Mouse (Mus musculus): ENCODE data around the gene Exoc4. TPM values are rescaled to one million over a fixed set of nuclear protein-coding genes. Genes with fewer than 3 reads are reported as not detected.

Exoc4 gene
- polyA plus RNA-seq (2015; fragmentation: Nextera tagmentation; extraction: Ambion mirVana) = 11.7 and 15.1 TPM in 2 replicates

DNA sequence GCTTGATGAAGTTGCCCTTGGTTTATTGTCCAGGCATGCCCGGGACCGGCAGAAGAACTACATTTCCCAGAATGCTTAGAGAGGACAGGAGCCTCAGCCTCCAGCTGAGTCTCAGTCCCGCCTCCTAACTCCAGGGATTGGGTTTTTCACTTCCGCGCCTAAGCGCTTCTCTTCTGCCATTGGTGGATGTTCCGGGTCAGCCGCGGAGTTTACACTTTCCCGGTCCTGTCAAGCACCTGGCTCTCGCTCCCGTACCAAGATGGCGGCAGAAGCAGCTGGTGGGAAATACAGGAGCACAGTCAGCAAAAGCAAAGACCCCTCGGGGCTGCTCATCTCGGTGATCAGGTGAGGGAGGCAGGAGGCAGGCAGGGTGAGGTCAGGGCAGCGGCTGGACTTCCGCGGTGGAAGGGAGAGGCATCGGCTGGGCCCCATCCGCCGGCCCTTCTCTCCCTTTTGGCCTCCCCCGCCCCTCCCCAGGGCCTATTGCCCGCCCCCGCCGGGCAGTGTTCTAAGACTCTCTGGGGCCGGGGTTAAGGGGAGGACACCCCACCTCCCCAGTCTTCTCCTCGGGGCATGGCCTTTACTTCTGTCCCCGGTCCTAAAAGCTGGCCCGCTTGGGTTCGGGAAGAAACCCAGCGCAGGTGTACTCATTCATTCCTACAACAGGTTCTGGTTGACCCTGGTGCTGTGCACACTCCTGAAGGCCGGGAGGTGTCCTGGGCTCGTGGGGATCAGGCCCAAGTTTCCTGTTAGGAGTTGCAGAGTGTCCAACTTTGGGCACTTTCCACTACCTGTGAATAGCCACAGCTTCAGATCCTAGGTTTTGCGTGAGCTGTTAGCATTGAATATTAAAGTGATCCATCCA lies at the start of gene Exoc4:
Gene Exoc4, plus strand, starts transcription at position 192 of the 865 bp plus-strand sequence.
- 1% methylated on average over 31 of the region's 34 CpGs for WGBS
- Histone ChIP-seq H3K4me1 (ENCODE audit: insufficient read depth, low read depth, low read length) (no peaks in the 10 kb centered on the region), H3K4me2 (replicated peaks; ENCODE audit: low read depth, low read length) (peak within 1 kb of the TSS; percentile 86), H3K4me3 (ENCODE audit: low read depth, low read length) (peak within 1 kb of the TSS; percentile 85), H3K36me3 (ENCODE audit: insufficient read depth, low read length) (no peaks in the 10 kb centered on the region), H3K9me3 (ENCODE audit: low read length) (no peaks in the 10 kb centered on the region), H3K9ac (replicated peaks; ENCODE audit: low read depth) (peak within 1 kb of the TSS; percentile 71), H3K27me3 (replicated peaks; ENCODE audit: insufficient read depth, low read length) (no peaks in the 10 kb centered on the region), H3K27ac (ENCODE audit: low read length) (0 out of 2 replicates have a peak within 1 kb of the TSS, but pooled peaks have one; percentile 22)
- ATAC-seq (peak; percentile 100), DNase-seq (ENCODE audit: low spot score) (peak; percentile 99)
- no peak for TF ChIP-seq CTCF (IDR thresholded peaks at IDR 0.05)
- TF ChIP-seq EP300 (IDR thresholded peaks at IDR 0.05) = no peak

DNA sequence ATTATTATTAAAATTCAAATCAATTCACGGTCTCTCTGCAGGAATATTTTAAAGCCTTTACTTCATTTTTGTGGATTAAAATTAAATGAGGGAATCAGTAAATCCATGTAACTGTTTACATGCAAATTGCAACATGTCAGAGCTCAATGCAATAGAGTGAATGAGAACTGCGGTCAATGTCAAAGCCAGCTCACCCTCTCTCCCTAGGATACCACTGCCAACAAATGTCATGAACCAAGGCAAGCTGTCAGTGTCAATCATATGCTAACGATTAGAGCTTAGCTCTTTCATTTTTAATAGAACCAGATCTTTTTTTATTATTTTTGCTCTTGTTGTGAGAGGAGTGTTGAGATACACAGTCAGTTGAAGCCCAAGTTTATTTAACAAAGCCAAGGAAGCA lies 30.1 kb upstream of the Exoc4 start:
- no peak for ATAC-seq
- no peak overlapping the region for H3K4me3 ChIP-seq (ENCODE audit: low read depth, low read length)
- no peak overlapping the region for H3K9ac ChIP-seq (replicated peaks; ENCODE audit: low read depth)
- TF ChIP-seq EP300 (IDR thresholded peaks at IDR 0.05) (no peak), CTCF (IDR thresholded peaks at IDR 0.05) (no peak)
- H3K36me3 ChIP-seq (ENCODE audit: insufficient read depth, low read length) = no peaks in the 10 kb centered on the region
- H3K4me1 ChIP-seq (ENCODE audit: insufficient read depth, low read depth, low read length) = no peaks in the 10 kb centered on the region
- WGBS = 84% methylated on average over 3 of the region's 3 CpGs
- H3K27me3 ChIP-seq (replicated peaks; ENCODE audit: insufficient read depth, low read length) = no peaks in the 10 kb centered on the region
- no peak overlapping the region for H3K4me2 ChIP-seq (replicated peaks; ENCODE audit: low read depth, low read length)
- no peak for DNase-seq (ENCODE audit: low spot score)
- no peak overlapping the region for H3K27ac ChIP-seq (ENCODE audit: low read length)
- no peaks in the 10 kb centered on the region for H3K9me3 ChIP-seq (ENCODE audit: low read length)

DNA sequence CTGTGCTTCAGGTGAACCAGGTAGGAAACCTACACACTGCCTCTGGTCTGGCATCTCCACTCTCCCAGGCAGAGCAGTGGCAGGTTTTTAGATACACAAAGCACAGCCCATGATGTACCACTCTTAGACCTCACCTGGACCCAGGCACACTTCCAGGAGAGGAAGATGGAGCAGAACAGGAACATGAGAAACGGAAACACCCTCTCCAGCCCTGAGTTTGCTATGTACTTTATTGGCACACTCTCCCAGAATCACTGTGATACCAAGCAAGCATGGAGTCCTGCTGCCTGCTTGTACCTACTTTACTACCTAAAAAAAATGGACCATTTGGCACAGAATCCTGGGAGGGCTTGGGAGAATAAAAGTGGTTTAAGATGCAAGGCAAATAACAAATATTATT lies 22.2 kb upstream of the Exoc4 start:
- no peak for TF ChIP-seq CTCF (IDR thresholded peaks at IDR 0.05)
- TF ChIP-seq EP300 (IDR thresholded peaks at IDR 0.05) = no peak
- no peak overlapping the region for H3K27ac ChIP-seq (ENCODE audit: low read length)
- H3K4me3 ChIP-seq (ENCODE audit: low read depth, low read length) = no peak overlapping the region
- H3K36me3 ChIP-seq (ENCODE audit: insufficient read depth, low read length) = no peaks in the 10 kb centered on the region; the same call in 1 of the 2 replicates
- H3K9ac ChIP-seq (replicated peaks; ENCODE audit: low read depth) = no peak overlapping the region
- peak; percentile 13 for DNase-seq (ENCODE audit: low spot score)
- no peak for ATAC-seq
- no peaks in the 10 kb centered on the region for H3K9me3 ChIP-seq (ENCODE audit: low read length)
- no peaks in the 10 kb centered on the region for H3K27me3 ChIP-seq (replicated peaks; ENCODE audit: insufficient read depth, low read length)
- no peaks in the 10 kb centered on the region for H3K4me1 ChIP-seq (ENCODE audit: insufficient read depth, low read depth, low read length)
- WGBS = 54% methylated on average over 1 of the region's 1 CpGs
- H3K4me2 ChIP-seq (replicated peaks; ENCODE audit: low read depth, low read length) = no peak overlapping the region

DNA sequence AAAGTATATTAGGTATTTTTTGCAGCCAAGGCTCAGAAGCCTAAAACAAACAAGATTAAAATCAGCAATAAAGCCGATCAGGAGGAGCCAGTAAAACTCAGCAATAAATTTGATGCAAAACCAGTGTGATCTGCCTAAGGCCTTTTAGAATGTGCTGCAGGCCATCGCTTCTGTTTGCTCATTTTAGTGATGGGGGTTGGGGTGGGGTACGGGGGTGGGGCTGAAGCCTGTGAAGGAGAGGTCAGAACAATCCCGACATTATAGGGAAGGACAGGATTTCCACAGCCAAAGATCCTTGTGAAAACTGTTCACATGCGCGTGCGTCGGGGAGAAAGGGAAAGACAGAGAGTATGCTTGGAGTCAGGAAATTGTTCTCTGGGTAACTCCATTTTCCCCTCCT lies 21.5 kb upstream of the Exoc4 start:
- no peak overlapping the region for H3K9ac ChIP-seq (replicated peaks; ENCODE audit: low read depth)
- H3K27ac ChIP-seq (ENCODE audit: low read length) = no peak overlapping the region

GRCm38 (mm10) chr6:33241250-33241649 lies 7.6 kb upstream of the Exoc4 start:
- no peaks in the 10 kb centered on the region for H3K27me3 ChIP-seq (replicated peaks; ENCODE audit: insufficient read depth, low read length)
- H3K4me3 ChIP-seq (ENCODE audit: low read depth, low read length) = no peak overlapping the region
- H3K27ac ChIP-seq (ENCODE audit: low read length) = no peak overlapping the region
- H3K4me2 ChIP-seq (replicated peaks; ENCODE audit: low read depth, low read length) = no peak overlapping the region
- H3K36me3 ChIP-seq (ENCODE audit: insufficient read depth, low read length) = no peaks in the 10 kb centered on the region
- H3K9me3 ChIP-seq (ENCODE audit: low read length) = no peaks in the 10 kb centered on the region
- ATAC-seq (no peak), DNase-seq (ENCODE audit: low spot score) (no peak)
- no peaks in the 10 kb centered on the region for H3K4me1 ChIP-seq (ENCODE audit: insufficient read depth, low read depth, low read length)
- no peak for TF ChIP-seq EP300 (IDR thresholded peaks at IDR 0.05)
- no peak for TF ChIP-seq CTCF (IDR thresholded peaks at IDR 0.05)
- H3K9ac ChIP-seq (replicated peaks; ENCODE audit: low read depth) = no peak overlapping the region

More for the DNA sequence above, 21.5 kb upstream of the Exoc4 start:
- Histone ChIP-seq H3K36me3 (ENCODE audit: insufficient read depth, low read length) (no peaks in the 10 kb centered on the region; the same call in 1 of the 2 replicates), H3K27me3 (replicated peaks; ENCODE audit: insufficient read depth, low read length) (no peaks in the 10 kb centered on the region), H3K4me3 (ENCODE audit: low read depth, low read length) (no peak overlapping the region), H3K4me2 (replicated peaks; ENCODE audit: low read depth, low read length) (0 out of 2 replicates have a peak overlapping the region, but pooled peaks have one; percentile 17), H3K4me1 (ENCODE audit: insufficient read depth, low read depth, low read length) (no peaks in the 10 kb centered on the region), H3K9me3 (ENCODE audit: low read length) (no peaks in the 10 kb centered on the region)
- ATAC-seq = no peak
- TF ChIP-seq EP300 (IDR thresholded peaks at IDR 0.05) = no peak
- TF ChIP-seq CTCF (IDR thresholded peaks at IDR 0.05) = no peak
- DNase-seq (ENCODE audit: low spot score) = no peak
- 42% methylated on average over 8 of the region's 8 CpGs for WGBS

DNA sequence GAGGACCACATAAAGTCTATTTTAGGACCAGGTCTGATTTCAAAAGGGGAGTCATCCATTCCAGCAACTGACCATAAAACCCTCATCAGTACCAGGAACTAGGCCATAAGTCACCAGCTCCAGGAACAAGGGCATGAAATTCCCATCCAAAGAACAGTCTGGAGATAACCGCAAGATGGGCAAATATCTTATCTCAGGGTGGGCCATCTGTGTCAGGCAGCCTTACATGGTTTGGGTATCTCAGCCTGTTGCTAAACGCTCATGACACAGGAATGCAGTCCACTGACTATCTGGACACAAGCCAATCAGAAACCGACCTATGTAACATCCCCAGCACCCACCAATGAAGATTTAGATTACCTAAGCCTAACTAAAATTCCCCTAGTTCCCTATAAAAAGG lies 4.3 kb upstream of the Exoc4 start:
- no peaks in the 10 kb centered on the region for H3K9me3 ChIP-seq (ENCODE audit: low read length)
- H3K4me3 ChIP-seq (ENCODE audit: low read depth, low read length) = no peak overlapping the region
- H3K4me1 ChIP-seq (ENCODE audit: insufficient read depth, low read depth, low read length) = no peaks in the 10 kb centered on the region
- no peak overlapping the region for H3K9ac ChIP-seq (replicated peaks; ENCODE audit: low read depth)
- TF ChIP-seq EP300 (IDR thresholded peaks at IDR 0.05) (no peak), CTCF (IDR thresholded peaks at IDR 0.05) (no peak)
- no peak for DNase-seq (ENCODE audit: low spot score)
- H3K27me3 ChIP-seq (replicated peaks; ENCODE audit: insufficient read depth, low read length) = no peaks in the 10 kb centered on the region
- H3K27ac ChIP-seq (ENCODE audit: low read length) = no peak overlapping the region
- H3K36me3 ChIP-seq (ENCODE audit: insufficient read depth, low read length) = no peaks in the 10 kb centered on the region
- H3K4me2 ChIP-seq (replicated peaks; ENCODE audit: low read depth, low read length) = no peak overlapping the region
- WGBS = 58% methylated on average over 3 of the region's 3 CpGs
- no peak for ATAC-seq

Data from lung, postnatal 0 days (tissue).